Mouse (Mus musculus) left cerebral cortex, postnatal 10 days (tissue): Measurements from ENCODE around the gene Il1rl1. TPM values are rescaled to one million over a fixed set of nuclear protein-coding genes. Genes with fewer than 3 reads are reported as not detected.

Experiments used
- DNase-seq, 2 experiments: peaks; one replicate each; pipeline ENCODE4 v3.0.0; 2021 to 2022; ENCODE audit warnings: low spot score in 2 of 2, mixed read lengths in 1 of 2; ENCODE audit errors: extremely low spot score in 1 of 2
- intact Hi-C: fragments of 180-260 bp; cut with DNase I; formaldehyde crosslinking; loops from one replicate; pipeline ENCODE4 v1.15.1; 2025
- total RNA-seq, 2 experiments: library from RNA; stranded (reverse); gene quantifications; 2 replicates each; pipeline ENCODE4 v1.2.3; 2021

The Il1rl1 gene
- total RNA-seq, 2 experiments from 2014 or later, result 0.21 to 0.53 TPM

DNA sequence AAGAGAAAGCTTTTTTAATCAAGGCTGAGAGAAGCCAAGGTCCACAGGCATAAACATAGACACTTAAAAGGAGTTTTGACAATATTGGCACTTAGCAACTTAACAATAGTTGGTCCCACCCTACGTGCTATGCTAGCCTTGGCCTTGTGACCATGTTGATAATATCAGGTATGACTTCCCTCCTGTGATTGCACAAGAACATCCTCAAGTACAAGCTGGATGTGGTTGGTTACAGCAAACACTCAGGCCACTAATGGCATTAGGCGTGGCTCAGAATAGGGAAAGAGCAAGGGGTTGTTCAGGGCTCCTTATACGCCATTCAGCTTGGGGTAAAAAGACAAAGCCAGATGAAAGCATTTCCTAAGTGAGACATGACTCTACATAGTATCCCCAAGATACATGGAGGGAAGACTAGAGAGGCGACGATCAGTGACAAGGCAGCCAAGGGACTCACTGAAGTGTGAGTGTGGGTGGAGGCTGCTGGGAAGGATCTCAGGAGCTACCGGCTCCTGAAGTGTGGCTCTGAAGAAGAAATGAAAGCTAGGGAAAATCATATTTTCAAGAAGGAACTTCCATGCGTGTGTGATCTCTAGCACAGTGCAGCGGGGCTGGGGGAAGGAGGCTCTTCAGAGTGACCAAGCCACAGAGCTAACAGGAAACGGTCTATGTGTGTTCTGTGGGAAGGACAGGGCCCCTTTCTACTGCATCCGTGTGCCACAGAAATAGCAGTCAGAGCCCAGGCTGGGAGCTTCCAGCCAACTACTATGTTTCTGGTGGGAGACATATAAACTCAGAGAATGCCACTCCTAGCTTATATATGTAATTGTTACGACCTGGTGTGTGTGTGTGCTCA is 72.4 kb downstream of the Il1rl1 start:
- no peak for DNase-seq

DNA sequence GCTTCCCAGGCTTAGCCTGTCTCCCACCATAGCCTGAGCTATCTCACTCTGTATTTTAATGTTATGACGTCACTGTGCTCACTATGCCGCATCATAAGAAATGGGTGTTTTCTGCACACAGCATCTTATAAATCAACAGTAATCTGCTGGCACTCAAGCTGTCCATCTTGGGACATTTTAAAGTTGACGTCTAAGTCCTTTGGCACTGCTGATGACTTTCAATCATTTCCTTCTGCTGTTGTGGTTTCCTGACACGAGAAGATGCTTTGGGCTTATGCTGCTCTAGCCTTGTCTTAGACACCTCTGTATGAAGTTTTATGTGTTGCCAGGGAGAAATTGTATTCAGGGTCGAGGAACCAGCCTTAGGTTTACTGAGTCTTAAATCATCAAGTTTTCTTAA is 75.2 kb downstream of the Il1rl1 start:
- intact Hi-C loops, result no loop called here
- DNase-seq, result no peak

More for the DNA sequence above, 72.4 kb downstream of the Il1rl1 start:
- intact Hi-C loops, result no loop called here

Other genes starting within 250 kb of the Il1rl1 start
- 1 to 10 TPM; 2.4 to 3.1 TPM for gene Il1r1, start 204.5 kb upstream of the Il1rl1 start, total RNA-seq
- 1 to 10 TPM in 1 of 2 experiments, under 1 TPM in 1; 0.91 to 1.8 TPM for gene Il1rl2, start 105.0 kb upstream of the Il1rl1 start, total RNA-seq
- gene Il18r1, start 36.0 kb downstream of the Il1rl1 start, total RNA-seq, result under 1 TPM in 1 of 2 experiments, not detected in 1; 0.09 TPM
- gene Il18rap, start 85.8 kb downstream of the Il1rl1 start, total RNA-seq, result under 1 TPM in 1 of 2 experiments, not detected in 1; 0.15 TPM
- under 1 TPM; 0.49 to 0.88 TPM for gene Slc9a4, start 150.5 kb downstream of the Il1rl1 start, total RNA-seq